Mouse (Mus musculus): ENCODE measurements around the gene Rnf138rt1. TPM values are rescaled to one million over a fixed set of nuclear protein-coding genes. Genes with fewer than 3 reads are reported as not detected.
A peak's percentile ranks its signal among the peaks of the same experiment; 100 is the strongest.

The Rnf138rt1 gene
- not detected in 2 replicates for total RNA-seq (2017)

GRCm38 (mm10) chrX:163760617-163761434 lies at the start of gene Rnf138rt1:
Gene Rnf138rt1 (minus strand): TSS chrX:163761329.
- peak; percentile 68 to 74; a peak in 3 of 4 replicates for ATAC-seq (replicated peaks in 1 of 2; ENCODE audit: insufficient read depth in 1 of 2, low FRiP score in 2 of 2, low TSS enrichment in 1 of 2, low read depth in 1 of 2, poor library complexity in 2 of 2, severe bottlenecking in 2 of 2)

- ATAC-seq (replicated peaks in 1 of 2; ENCODE audit: insufficient read depth in 1 of 2, low FRiP score in 2 of 2, low TSS enrichment in 1 of 2, low read depth in 1 of 2, poor library complexity in 2 of 2, severe bottlenecking in 2 of 2), result no peak
Observed at GRCm38 (mm10) chrX:163807270-163807669, 46.1 kb upstream of the Rnf138rt1 start.

- no peak for ATAC-seq (replicated peaks in 1 of 2; ENCODE audit: insufficient read depth in 1 of 2, low FRiP score in 2 of 2, low TSS enrichment in 1 of 2, low read depth in 1 of 2, poor library complexity in 2 of 2, severe bottlenecking in 2 of 2)
Observed at GRCm38 (mm10) chrX:163766290-163766689, 5.2 kb upstream of the Rnf138rt1 start.

GRCm38 (mm10) chrX:163761435-163761828 lies 303 bp upstream of the Rnf138rt1 start:
- peak in 1 of 2 experiments; percentile 4; a peak in 1 of 4 replicates for ATAC-seq (replicated peaks in 1 of 2; ENCODE audit: insufficient read depth in 1 of 2, low FRiP score in 2 of 2, low TSS enrichment in 1 of 2, low read depth in 1 of 2, poor library complexity in 2 of 2, severe bottlenecking in 2 of 2)

GRCm38 (mm10) chrX:163745996-163746395 lies 15.1 kb downstream of the Rnf138rt1 start:
- no peak for ATAC-seq (replicated peaks in 1 of 2; ENCODE audit: insufficient read depth in 1 of 2, low FRiP score in 2 of 2, low TSS enrichment in 1 of 2, low read depth in 1 of 2, poor library complexity in 2 of 2, severe bottlenecking in 2 of 2)

GRCm38 (mm10) chrX:163743896-163744295 lies 17.2 kb downstream of the Rnf138rt1 start:
- peak; percentile 80 to 87 for ATAC-seq (replicated peaks in 1 of 2; ENCODE audit: insufficient read depth in 1 of 2, low FRiP score in 2 of 2, low TSS enrichment in 1 of 2, low read depth in 1 of 2, poor library complexity in 2 of 2, severe bottlenecking in 2 of 2)

- ATAC-seq (replicated peaks in 1 of 2; ENCODE audit: insufficient read depth in 1 of 2, low FRiP score in 2 of 2, low TSS enrichment in 1 of 2, low read depth in 1 of 2, poor library complexity in 2 of 2, severe bottlenecking in 2 of 2), result no peak
Observed at GRCm38 (mm10) chrX:163738904-163739303, 22.2 kb downstream of the Rnf138rt1 start.

GRCm38 (mm10) chrX:163734145-163734544 lies 27.0 kb downstream of the Rnf138rt1 start:
- ATAC-seq (replicated peaks in 1 of 2; ENCODE audit: insufficient read depth in 1 of 2, low FRiP score in 2 of 2, low TSS enrichment in 1 of 2, low read depth in 1 of 2, poor library complexity in 2 of 2, severe bottlenecking in 2 of 2), result no peak

- ATAC-seq (replicated peaks in 1 of 2; ENCODE audit: insufficient read depth in 1 of 2, low FRiP score in 2 of 2, low TSS enrichment in 1 of 2, low read depth in 1 of 2, poor library complexity in 2 of 2, severe bottlenecking in 2 of 2), result no peak
Observed at GRCm38 (mm10) chrX:163723630-163724029, 37.5 kb downstream of the Rnf138rt1 start.

GRCm38 (mm10) chrX:163722785-163723577 lies 38.1 kb downstream of the Rnf138rt1 start:
- ATAC-seq (replicated peaks in 1 of 2; ENCODE audit: insufficient read depth in 1 of 2, low FRiP score in 2 of 2, low TSS enrichment in 1 of 2, low read depth in 1 of 2, poor library complexity in 2 of 2, severe bottlenecking in 2 of 2), result no peak

GRCm38 (mm10) chrX:163720597-163720996 lies 40.5 kb downstream of the Rnf138rt1 start:
- ATAC-seq (replicated peaks in 1 of 2; ENCODE audit: insufficient read depth in 1 of 2, low FRiP score in 2 of 2, low TSS enrichment in 1 of 2, low read depth in 1 of 2, poor library complexity in 2 of 2, severe bottlenecking in 2 of 2), result no peak

Other genes with a start within 250 kb of the Rnf138rt1 start
- gene Grpr, start 211.7 kb downstream of the Rnf138rt1 start, total RNA-seq (2017), result not detected in 2 replicates
- 13.8 and 24.0 TPM in 2 replicates for gene Ap1s2, start 147.7 kb upstream of the Rnf138rt1 start, total RNA-seq (2017)
- 58.7 and 87.7 TPM in 2 replicates for gene Zrsr2, start 197.3 kb upstream of the Rnf138rt1 start, total RNA-seq (2017)

All from hematopoietic stem cell, adult 5-6 weeks (primary cell).